ENCODE assay signal across 33 mouse cellular contexts in genomic region chr1:119410661-119411060, GRCm38 (mm10). TPM values are rescaled to one million over a fixed set of nuclear protein-coding genes. Genes with fewer than 3 reads are reported as not detected.
"Had no signal": no experiment of that assay in that cellular context is flagged by ENCODE, and none has a peak within 500 bp of the region (broad histone marks: within the 10 kb centered on the region; RNA-seq: fewer than 3 reads in every experiment).

No protein-coding gene starts in this region.

- ATAC-seq: inflammation-experienced regulatory T-cells, adult 6 months; intestine, embryonic 15.5 days; intestine, embryonic 16.5 days; intestine, postnatal 0 days had no signal

- DNase-seq: heart, postnatal 10 days; heart, postnatal 14 days; heart, postnatal 36 days; heart, postnatal 4 days; kidney, adult 11 months; kidney, adult 18-20 months; kidney, adult 2 months; kidney, adult 8-10 months; kidney, adult 9 months; kidney, postnatal 10 days; kidney, postnatal 14 days; kidney, postnatal 36 days; kidney, postnatal 4 days; layer of hippocampus, adult 9-11 months; layer of hippocampus, postnatal 36 days had no signal

- H3K9me3 ChIP-seq: heart, embryonic 10.5 days; heart, embryonic 12.5 days; heart, embryonic 13.5 days; heart, embryonic 15.5 days; hindbrain, embryonic 10.5 days; hindbrain, embryonic 12.5 days; hindbrain, embryonic 13.5 days; hindbrain, embryonic 15.5 days; intestine, embryonic 15.5 days; kidney, embryonic 15.5 days had no signal

- H3K4me2 ChIP-seq: heart, embryonic 11.5 days; heart, embryonic 12.5 days; heart, embryonic 13.5 days; heart, embryonic 15.5 days; hindbrain, embryonic 12.5 days; hindbrain, embryonic 13.5 days; hindbrain, embryonic 14.5 days; hindbrain, embryonic 15.5 days; intestine, embryonic 15.5 days; kidney, embryonic 15.5 days had no signal

- H3K4me1 ChIP-seq: heart, embryonic 15.5 days; intestine, embryonic 15.5 days; kidney, embryonic 15.5 days had no signal

- H3K27ac ChIP-seq: heart, embryonic 10.5 days; heart, embryonic 13.5 days; heart, embryonic 15.5 days; hindbrain, embryonic 10.5 days; hindbrain, embryonic 12.5 days; hindbrain, embryonic 13.5 days; hindbrain, embryonic 14.5 days; hindbrain, embryonic 15.5 days; hindbrain, postnatal 0 days; intestine, embryonic 15.5 days; kidney, embryonic 15.5 days; kidney, postnatal 0 days; layer of hippocampus, adult 2 months had no signal

- H3K27me3 ChIP-seq: heart, embryonic 15.5 days; hindbrain, embryonic 12.5 days; hindbrain, embryonic 15.5 days had no signal

- H3K36me3 ChIP-seq: heart, embryonic 10.5 days; heart, embryonic 12.5 days; heart, embryonic 13.5 days; heart, embryonic 15.5 days; hindbrain, embryonic 10.5 days; hindbrain, embryonic 12.5 days; hindbrain, embryonic 13.5 days; hindbrain, embryonic 15.5 days; intestine, embryonic 15.5 days; kidney, embryonic 15.5 days had no signal

- H3K4me3 ChIP-seq: heart, embryonic 10.5 days; heart, embryonic 12.5 days; heart, embryonic 13.5 days; heart, embryonic 15.5 days; hindbrain, embryonic 10.5 days; hindbrain, embryonic 12.5 days; hindbrain, embryonic 13.5 days; hindbrain, embryonic 15.5 days; intestine, embryonic 15.5 days; kidney, embryonic 15.5 days; layer of hippocampus, adult 2 months had no signal

- H3K9ac ChIP-seq: heart, embryonic 12.5 days; heart, embryonic 13.5 days; heart, embryonic 15.5 days; hindbrain, embryonic 12.5 days; hindbrain, embryonic 13.5 days; hindbrain, embryonic 14.5 days; hindbrain, embryonic 15.5 days; intestine, embryonic 15.5 days; kidney, embryonic 15.5 days had no signal

RNA-seq across cellular contexts. Expression of gene Inhbb, which starts 11.4 kb away (rescaled TPM):
- polyA plus RNA-seq: inflammation-experienced regulatory T-cells, adult 6 months had no signal
